Mouse (Mus musculus): ENCODE data around the gene Megf8. TPM values are rescaled to one million over a fixed set of nuclear protein-coding genes. Genes with fewer than 3 reads are reported as not detected.
A peak's percentile ranks its signal among the peaks of the same experiment; 100 is the strongest.

Gene Megf8
- polyA plus RNA-seq, 1 experiment from 2014 or later, result 18.2 TPM

GRCm38 (mm10) chr7:25308702-25309318 is 8.2 kb upstream of the Megf8 start:
- H3K9me3 ChIP-seq (ENCODE audit: low read length), result no peaks in the 10 kb centered on the region
- no peak overlapping the region for H3K9ac ChIP-seq (replicated peaks; ENCODE audit: low read length)
- H3K36me3 ChIP-seq (ENCODE audit: insufficient read depth, low read length), result no peaks in the 10 kb centered on the region
- H3K4me1 ChIP-seq (ENCODE audit: insufficient read depth, low read length), result peaks cover 9% of the 10 kb centered on the region
- no peak overlapping the region for H3K27ac ChIP-seq (ENCODE audit: low read length)
- H3K4me3 ChIP-seq (ENCODE audit: low read length), result no peak overlapping the region
- WGBS, result 61% methylated on average over 17 of the region's 17 CpGs
- peaks cover 29% of the 10 kb centered on the region for H3K27me3 ChIP-seq (ENCODE audit: insufficient read depth, low read length)
- no peak for ATAC-seq (ENCODE audit: low FRiP score, low TSS enrichment)
- H3K4me2 ChIP-seq (replicated peaks; ENCODE audit: low read depth, low read length), result no peak overlapping the region

- H3K36me3 ChIP-seq (ENCODE audit: insufficient read depth, low read length), result no peaks in the 10 kb centered on the region
- H3K9ac ChIP-seq (replicated peaks; ENCODE audit: low read length), result no peak overlapping the region
- no peak overlapping the region for H3K27ac ChIP-seq (ENCODE audit: low read length)
- no peaks in the 10 kb centered on the region for H3K9me3 ChIP-seq (ENCODE audit: low read length)
- WGBS, result 86% methylated on average over 9 of the region's 9 CpGs
- no peak overlapping the region for H3K4me2 ChIP-seq (replicated peaks; ENCODE audit: low read depth, low read length)
- H3K4me1 ChIP-seq (ENCODE audit: insufficient read depth, low read length), result peaks cover 9% of the 10 kb centered on the region
- H3K27me3 ChIP-seq (ENCODE audit: insufficient read depth, low read length), result peaks cover 35% of the 10 kb centered on the region
- ATAC-seq (ENCODE audit: low FRiP score, low TSS enrichment), result no peak
- H3K4me3 ChIP-seq (ENCODE audit: low read length), result no peak overlapping the region
Observed at GRCm38 (mm10) chr7:25309425-25309824, 7.5 kb upstream of the Megf8 start.

- no peaks in the 10 kb centered on the region for H3K36me3 ChIP-seq (ENCODE audit: insufficient read depth, low read length)
- H3K9me3 ChIP-seq (ENCODE audit: low read length), result no peaks in the 10 kb centered on the region
- no peak overlapping the region for H3K4me2 ChIP-seq (replicated peaks; ENCODE audit: low read depth, low read length)
- no peak overlapping the region for H3K9ac ChIP-seq (replicated peaks; ENCODE audit: low read length)
- no peak overlapping the region for H3K4me3 ChIP-seq (ENCODE audit: low read length)
- peaks cover 49% of the 10 kb centered on the region for H3K27me3 ChIP-seq (ENCODE audit: insufficient read depth, low read length)
- no peak overlapping the region for H3K27ac ChIP-seq (ENCODE audit: low read length)
- peaks cover 18% of the 10 kb centered on the region for H3K4me1 ChIP-seq (ENCODE audit: insufficient read depth, low read length)
- ATAC-seq (ENCODE audit: low FRiP score, low TSS enrichment), result no peak
- WGBS, result 80% methylated on average over 11 of the region's 11 CpGs
Observed at GRCm38 (mm10) chr7:25311193-25311592, 5.8 kb upstream of the Megf8 start.

- no peak overlapping the region for H3K4me2 ChIP-seq (replicated peaks; ENCODE audit: low read depth, low read length)
- no peak for ATAC-seq (ENCODE audit: low FRiP score, low TSS enrichment)
- peaks cover 46% of the 10 kb centered on the region for H3K27me3 ChIP-seq (ENCODE audit: insufficient read depth, low read length)
- H3K36me3 ChIP-seq (ENCODE audit: insufficient read depth, low read length), result no peaks in the 10 kb centered on the region
- H3K4me1 ChIP-seq (ENCODE audit: insufficient read depth, low read length), result peaks cover 26% of the 10 kb centered on the region
- WGBS, result 43% methylated on average over 7 of the region's 7 CpGs
- no peak overlapping the region for H3K4me3 ChIP-seq (ENCODE audit: low read length)
- H3K27ac ChIP-seq (ENCODE audit: low read length), result no peak overlapping the region
- no peak overlapping the region for H3K9ac ChIP-seq (replicated peaks; ENCODE audit: low read length)
- H3K9me3 ChIP-seq (ENCODE audit: low read length), result no peaks in the 10 kb centered on the region
Observed at GRCm38 (mm10) chr7:25313325-25313724, 3.6 kb upstream of the Megf8 start.

- no peak for ATAC-seq (ENCODE audit: low FRiP score, low TSS enrichment)
Observed at GRCm38 (mm10) chr7:25314606-25315305, 2.2 kb upstream of the Megf8 start.

GRCm38 (mm10) chr7:25315306-25316041 is 1.5 kb upstream of the Megf8 start:
- Histone ChIP-seq H3K27me3 (ENCODE audit: insufficient read depth, low read length) (peaks cover 46% of the 10 kb centered on the region), H3K27ac (ENCODE audit: low read length) (no peak overlapping the region), H3K4me1 (ENCODE audit: insufficient read depth, low read length) (peaks cover 31% of the 10 kb centered on the region), H3K9me3 (ENCODE audit: low read length) (no peaks in the 10 kb centered on the region), H3K36me3 (ENCODE audit: insufficient read depth, low read length) (no peaks in the 10 kb centered on the region), H3K4me2 (replicated peaks; ENCODE audit: low read depth, low read length) (peak overlapping the region; percentile 85), H3K9ac (replicated peaks; ENCODE audit: low read length) (peak overlapping the region; percentile 57), H3K4me3 (ENCODE audit: low read length) (peak overlapping the region; percentile 55)
- no peak for ATAC-seq (ENCODE audit: low FRiP score, low TSS enrichment)
- under 1% methylated on average over 61 of the region's 69 CpGs for WGBS

More at GRCm38 (mm10) chr7:25314606-25315305, 2.2 kb upstream of the Megf8 start:
- H3K4me2 ChIP-seq (replicated peaks; ENCODE audit: low read depth, low read length), result peak overlapping the region; percentile 85
- peaks cover 31% of the 10 kb centered on the region for H3K4me1 ChIP-seq (ENCODE audit: insufficient read depth, low read length)
- peak overlapping the region; percentile 57 for H3K9ac ChIP-seq (replicated peaks; ENCODE audit: low read length)
- H3K9me3 ChIP-seq (ENCODE audit: low read length), result no peaks in the 10 kb centered on the region
- peak overlapping the region; percentile 55 for H3K4me3 ChIP-seq (ENCODE audit: low read length)
- H3K36me3 ChIP-seq (ENCODE audit: insufficient read depth, low read length), result no peaks in the 10 kb centered on the region
- no peak overlapping the region for H3K27ac ChIP-seq (ENCODE audit: low read length)
- peaks cover 46% of the 10 kb centered on the region for H3K27me3 ChIP-seq (ENCODE audit: insufficient read depth, low read length)
- 2% methylated on average over 43 of the region's 51 CpGs for WGBS

GRCm38 (mm10) chr7:25317446-25317999 is 559 bp downstream of the Megf8 start:
- H3K36me3 ChIP-seq (ENCODE audit: insufficient read depth, low read length), result no peaks in the 10 kb centered on the region
- H3K9me3 ChIP-seq (ENCODE audit: low read length), result no peaks in the 10 kb centered on the region
- peak overlapping the region; percentile 74 for H3K4me2 ChIP-seq (replicated peaks; ENCODE audit: low read depth, low read length)
- peak overlapping the region; percentile 75 for H3K9ac ChIP-seq (replicated peaks; ENCODE audit: low read length)
- peaks cover 42% of the 10 kb centered on the region for H3K4me1 ChIP-seq (ENCODE audit: insufficient read depth, low read length)
- peak overlapping the region; percentile 74 for H3K27ac ChIP-seq (ENCODE audit: low read length)
- H3K27me3 ChIP-seq (ENCODE audit: insufficient read depth, low read length), result peaks cover 33% of the 10 kb centered on the region
- WGBS, result 8% methylated on average over 21 of the region's 21 CpGs
- peak overlapping the region; percentile 54 for H3K4me3 ChIP-seq (ENCODE audit: low read length)
- peak; percentile 7 for ATAC-seq (ENCODE audit: low FRiP score, low TSS enrichment)

- peak overlapping the region; percentile 19; the same call in 1 of the 2 replicates for H3K4me3 ChIP-seq (ENCODE audit: low read length)
- peak; percentile 91 for ATAC-seq (ENCODE audit: low FRiP score, low TSS enrichment)
- no peaks in the 10 kb centered on the region for H3K9me3 ChIP-seq (ENCODE audit: low read length)
- WGBS, result 5% methylated on average over 6 of the region's 6 CpGs
- peak overlapping the region; percentile 46 for H3K4me2 ChIP-seq (replicated peaks; ENCODE audit: low read depth, low read length)
- peak overlapping the region; percentile 50; the same call in 1 of the 2 replicates for H3K9ac ChIP-seq (replicated peaks; ENCODE audit: low read length)
- no peaks in the 10 kb centered on the region for H3K27me3 ChIP-seq (ENCODE audit: insufficient read depth, low read length)
- peak overlapping the region; percentile 98 for H3K27ac ChIP-seq (ENCODE audit: low read length)
- H3K4me1 ChIP-seq (ENCODE audit: insufficient read depth, low read length), result peaks cover 27% of the 10 kb centered on the region
- 0 out of 2 replicates have a peak, but pooled peaks cover 3% of the 10 kb centered on the region for H3K36me3 ChIP-seq (ENCODE audit: insufficient read depth, low read length)
Observed at GRCm38 (mm10) chr7:25322058-25322484, 5.1 kb downstream of the Megf8 start.

GRCm38 (mm10) chr7:25323219-25323618 is 6.3 kb downstream of the Megf8 start:
- Histone ChIP-seq H3K27ac (ENCODE audit: low read length) (0 out of 2 replicates have a peak overlapping the region, but pooled peaks have one; percentile 32), H3K27me3 (ENCODE audit: insufficient read depth, low read length) (no peaks in the 10 kb centered on the region), H3K4me1 (ENCODE audit: insufficient read depth, low read length) (peaks cover 19% of the 10 kb centered on the region), H3K9ac (replicated peaks; ENCODE audit: low read length) (no peak overlapping the region), H3K4me3 (ENCODE audit: low read length) (no peak overlapping the region), H3K36me3 (ENCODE audit: insufficient read depth, low read length) (0 out of 2 replicates have a peak, but pooled peaks cover 6% of the 10 kb centered on the region), H3K4me2 (replicated peaks; ENCODE audit: low read depth, low read length) (no peak overlapping the region), H3K9me3 (ENCODE audit: low read length) (no peaks in the 10 kb centered on the region)
- 87% methylated on average over 2 of the region's 2 CpGs for WGBS
- ATAC-seq (ENCODE audit: low FRiP score, low TSS enrichment), result no peak

Measured in kidney, embryonic 16.5 days (tissue).